Comparison of ENCODE assay signal across 27 mouse cellular contexts in genomic region chr4:131329398-131329797, GRCm38 (mm10).
"Had no signal": no experiment of that assay in that cellular context is flagged by ENCODE, and none has a peak within 500 bp of the region (broad histone marks: within the 10 kb centered on the region; RNA-seq: fewer than 3 reads in every experiment).

No protein-coding gene starts in this region.

- H3K4me1 ChIP-seq: heart, embryonic 13.5 days; heart, embryonic 15.5 days; hindbrain, embryonic 13.5 days; hindbrain, embryonic 15.5 days; limb, embryonic 15.5 days; liver, embryonic 12.5 days had no signal

- DNase-seq: gastrocnemius, adult 2 months; gastrocnemius, postnatal 10 days; gastrocnemius, postnatal 25 days; heart, adult 11 months; heart, adult 2 months; heart, postnatal 14 days; heart, postnatal 36 days; kidney, adult 11 months; kidney, adult 2 months; kidney, adult 9 months; kidney, postnatal 14 days; kidney, postnatal 36 days; layer of hippocampus, adult 9-11 months; layer of hippocampus, postnatal 36 days; left cerebral cortex, postnatal 4 days had no signal

- H3K9ac ChIP-seq: heart, embryonic 13.5 days; heart, embryonic 15.5 days; hindbrain, embryonic 13.5 days; hindbrain, embryonic 15.5 days; kidney, embryonic 15.5 days; limb, embryonic 13.5 days; limb, embryonic 15.5 days; liver, embryonic 12.5 days; liver, embryonic 14.5 days had no signal

- H3K36me3 ChIP-seq: heart, embryonic 13.5 days; heart, embryonic 15.5 days; hindbrain, embryonic 13.5 days; hindbrain, embryonic 15.5 days; kidney, embryonic 15.5 days; limb, embryonic 13.5 days; limb, embryonic 15.5 days; liver, embryonic 12.5 days had no signal

- H3K4me3 ChIP-seq: gastrocnemius, adult 2 months; heart, adult 2 months; heart, embryonic 13.5 days; heart, embryonic 15.5 days; hindbrain, embryonic 13.5 days; hindbrain, embryonic 15.5 days; kidney, embryonic 15.5 days; limb, embryonic 13.5 days; limb, embryonic 15.5 days; liver, embryonic 12.5 days had no signal

- H3K4me2 ChIP-seq: heart, embryonic 11.5 days; heart, embryonic 13.5 days; heart, embryonic 15.5 days; hindbrain, embryonic 13.5 days; hindbrain, embryonic 15.5 days; kidney, embryonic 15.5 days; limb, embryonic 13.5 days; limb, embryonic 15.5 days; liver, embryonic 12.5 days had no signal

- ATAC-seq: hindbrain, postnatal 0 days; liver, embryonic 12.5 days had no signal

- H3K27me3 ChIP-seq: hindbrain, embryonic 13.5 days; hindbrain, embryonic 15.5 days; kidney, embryonic 15.5 days; limb, embryonic 13.5 days; limb, embryonic 15.5 days; liver, embryonic 12.5 days had no signal

- H3K9me3 ChIP-seq: heart, embryonic 13.5 days; heart, embryonic 15.5 days; hindbrain, embryonic 13.5 days; hindbrain, embryonic 15.5 days; kidney, embryonic 15.5 days; limb, embryonic 13.5 days; limb, embryonic 15.5 days; liver, embryonic 12.5 days had no signal

- H3K27ac ChIP-seq: gastrocnemius, adult 2 months; heart, adult 2 months; heart, embryonic 13.5 days; heart, embryonic 15.5 days; hindbrain, embryonic 13.5 days; hindbrain, embryonic 15.5 days; hindbrain, postnatal 0 days; kidney, embryonic 15.5 days; kidney, postnatal 0 days; limb, embryonic 13.5 days; limb, embryonic 15.5 days; liver, embryonic 12.5 days; liver, embryonic 14.5 days had no signal
